Mouse (Mus musculus) G1E (cell line): Measurements from ENCODE around the gene Prlh.

Source experiments
- CTCF ChIP-seq: IDR thresholded peaks from 2 replicates; pipeline ENCODE4 v1.5.1; 2012; ENCODE audit warnings: low read depth, low read length, inconsistent platforms, mixed read lengths
- GATA1 ChIP-seq: IDR thresholded peaks from 2 replicates; pipeline ENCODE4 v1.6.1; 2012; ENCODE audit warnings: borderline replicate concordance, low read length, inconsistent platforms, mixed read lengths
- POLR2AphosphoS5 ChIP-seq: IDR thresholded peaks from 2 replicates; pipeline ENCODE4 v1.6.1; 2012; ENCODE audit warnings: low read depth, low read length, inconsistent platforms; ENCODE audit not compliant: insufficient replicate concordance
- TAL1 ChIP-seq: conservative IDR thresholded peaks from 2 replicates; pipeline ENCODE4 v1.6.1; 2012; ENCODE audit warnings: low read depth, low read length, inconsistent platforms, mixed read lengths

DNA sequence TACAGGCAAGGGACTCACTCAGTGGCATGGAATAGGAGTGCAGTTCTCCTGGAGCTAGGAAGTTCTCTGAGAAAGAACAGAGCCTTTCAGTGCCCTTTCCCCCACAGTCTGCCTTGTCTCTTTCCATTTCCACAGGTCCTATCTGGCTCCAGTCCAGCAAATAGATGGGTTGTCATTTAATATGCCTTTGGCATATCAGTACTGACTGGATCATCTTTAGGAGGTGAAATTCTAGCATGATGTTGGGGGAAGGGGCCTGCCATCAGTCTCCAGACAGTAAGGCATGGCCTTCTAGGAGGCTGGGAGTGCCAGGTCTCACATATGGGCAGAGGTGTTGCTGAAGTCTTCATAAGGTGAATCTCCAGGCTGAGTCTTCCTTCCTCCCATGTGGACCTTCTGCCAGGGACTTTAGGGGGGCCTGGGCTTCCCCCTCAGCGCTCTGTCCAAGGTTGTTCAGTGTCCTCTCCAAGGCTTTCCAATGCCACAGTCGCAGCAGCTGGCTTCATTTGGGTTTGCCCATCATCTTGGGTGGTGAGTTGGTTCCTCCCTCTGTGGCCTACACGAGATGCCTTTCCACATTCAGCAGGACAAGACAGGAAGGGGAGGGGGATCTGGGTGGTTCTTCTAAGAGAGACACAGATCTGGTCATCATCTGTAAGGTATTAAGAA, 49.1 kb downstream of the Prlh start:
- TF ChIP-seq CTCF (no peak), GATA1 (no peak), POLR2AphosphoS5 (no peak), TAL1 (no peak)
